Mouse (Mus musculus) intestine, embryonic 16.5 days (tissue): Measurements from ENCODE around the gene Sh2b1. TPM values are rescaled to one million over a fixed set of nuclear protein-coding genes. Genes with fewer than 3 reads are reported as not detected.

ENCODE experiments used
- ATAC-seq: fragments of 200-750 bp; cut with Nextera tagmentation; 2 replicates; pipeline ENCODE4 v1.8.0; 2017; ENCODE audit warnings: moderate TSS enrichment, moderate library complexity
- H3K27ac ChIP-seq: fragments of 300-500 bp; sonication (generic); 2 replicates; pipeline ENCODE4 v1.5.1; 2014; ENCODE audit warnings: mild to moderate bottlenecking, low read length
- H3K27me3 ChIP-seq: fragments of 300-500 bp; sonication (generic); replicated peaks from 2 replicates; pipeline ENCODE4 v1.6.1; 2014; ENCODE audit warnings: low read length, control low read depth, mixed read lengths; ENCODE audit not compliant: control insufficient read depth, insufficient read depth
- H3K36me3 ChIP-seq: fragments of 300-500 bp; sonication (generic); 2 replicates; pipeline ENCODE4 v1.6.1; 2014; ENCODE audit warnings: low read length, control low read depth; ENCODE audit not compliant: control insufficient read depth, insufficient read depth
- H3K4me1 ChIP-seq: fragments of 300-500 bp; sonication (generic); 2 replicates; pipeline ENCODE4 v1.6.1; 2014; ENCODE audit warnings: low read length, control low read depth, mixed read lengths; ENCODE audit not compliant: control insufficient read depth, insufficient read depth
- H3K4me2 ChIP-seq: fragments of 300-500 bp; sonication (generic); 2 replicates; pipeline ENCODE4 v1.6.1; 2014; ENCODE audit warnings: low read depth, low read length, control low read depth
- H3K4me3 ChIP-seq: fragments of 300-500 bp; sonication (generic); 2 replicates; pipeline ENCODE4 v1.5.1; 2014; ENCODE audit warnings: mild to moderate bottlenecking, low read length
- H3K9ac ChIP-seq: fragments of 300-500 bp; sonication (generic); 2 replicates; pipeline ENCODE4 v1.6.1; 2014; ENCODE audit warnings: low read depth, low read length
- H3K9me3 ChIP-seq: fragments of 300-500 bp; sonication (generic); 2 replicates; pipeline ENCODE4 v1.6.1; 2016; ENCODE audit warnings: low read length, control low read depth; ENCODE audit not compliant: control insufficient read depth
- WGBS: fragments of 180-500 bp; shearing (Covaris S2); extraction: QIAGEN DNeasy Blood & Tissue Kit; methylation state at CpG from one replicate; pipeline ENCODE4 v1.1.7; 2014; 5-methylcytosine and 5-hydroxymethylcytosine counted together
- polyA plus RNA-seq: library from polyadenylated mRNA; unstranded; fragments of >200 nt; fragmentation: Nextera tagmentation; extraction: Ambion mirVana; gene quantifications from 2 replicates; pipeline ENCODE4 v1.2.1, GENCODE M21; 2015

The Sh2b1 gene
- polyA plus RNA-seq, 1 experiment from 2014 or later: 43.2 TPM

DNA sequence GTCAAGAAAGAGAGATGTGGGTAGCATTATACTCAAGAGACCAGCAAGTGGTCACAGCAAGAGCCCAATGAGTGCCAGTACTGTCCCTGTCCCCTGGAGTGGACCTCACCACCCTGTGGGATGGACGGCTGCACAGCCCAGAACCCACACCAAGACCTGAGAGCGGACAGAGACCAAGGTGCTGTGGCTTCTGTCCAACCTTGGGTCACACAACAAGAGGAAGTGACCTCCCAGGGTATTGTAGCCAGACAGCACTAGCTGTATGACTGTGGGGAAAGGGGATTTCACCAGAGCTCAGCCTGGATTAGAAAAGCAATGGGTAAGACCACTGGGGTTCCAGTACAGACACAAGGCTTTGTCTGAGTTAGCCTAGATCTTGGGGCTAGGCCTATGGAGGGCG lies 23.0 kb downstream of the Sh2b1 start:
- no peak overlapping the region for H3K4me2 ChIP-seq
- H3K9ac ChIP-seq: no peak overlapping the region
- no peak overlapping the region for H3K27ac ChIP-seq
- 88% methylated on average over 3 of the region's 3 CpGs for WGBS
- H3K36me3 ChIP-seq: no peaks in the 10 kb centered on the region
- ATAC-seq: no peak
- no peaks in the 10 kb centered on the region for H3K4me1 ChIP-seq
- H3K9me3 ChIP-seq: no peaks in the 10 kb centered on the region
- H3K4me3 ChIP-seq: no peak overlapping the region
- no peaks in the 10 kb centered on the region for H3K27me3 ChIP-seq

DNA sequence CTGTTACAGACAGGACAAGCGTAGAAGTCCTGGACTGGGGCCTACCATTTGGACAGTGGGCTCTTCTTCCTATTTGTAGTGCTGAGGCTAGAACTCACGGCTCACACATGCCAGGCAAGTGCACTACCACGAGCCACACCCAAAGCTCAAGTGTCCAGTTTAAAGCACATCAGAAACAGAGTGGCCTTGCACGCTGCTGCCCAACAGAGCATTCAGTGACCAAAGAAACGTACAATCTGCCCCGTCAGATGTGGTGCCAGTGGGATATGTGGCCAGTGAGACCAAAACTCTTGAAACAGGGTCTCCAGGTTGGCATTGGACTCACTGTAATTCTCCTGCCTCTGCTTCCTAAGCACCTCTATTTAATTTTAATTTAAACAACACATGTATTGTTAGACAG lies 24.6 kb downstream of the Sh2b1 start:
- no peak for ATAC-seq
- no peak overlapping the region for H3K4me3 ChIP-seq
- no peak overlapping the region for H3K9ac ChIP-seq
- H3K27me3 ChIP-seq: no peaks in the 10 kb centered on the region
- 0 out of 2 replicates have a peak, but pooled peaks cover 1% of the 10 kb centered on the region for H3K36me3 ChIP-seq
- H3K4me2 ChIP-seq: no peak overlapping the region
- no peaks in the 10 kb centered on the region for H3K9me3 ChIP-seq
- H3K27ac ChIP-seq: no peak overlapping the region
- 91% methylated on average over 6 of the region's 6 CpGs for WGBS
- H3K4me1 ChIP-seq: no peaks in the 10 kb centered on the region

DNA sequence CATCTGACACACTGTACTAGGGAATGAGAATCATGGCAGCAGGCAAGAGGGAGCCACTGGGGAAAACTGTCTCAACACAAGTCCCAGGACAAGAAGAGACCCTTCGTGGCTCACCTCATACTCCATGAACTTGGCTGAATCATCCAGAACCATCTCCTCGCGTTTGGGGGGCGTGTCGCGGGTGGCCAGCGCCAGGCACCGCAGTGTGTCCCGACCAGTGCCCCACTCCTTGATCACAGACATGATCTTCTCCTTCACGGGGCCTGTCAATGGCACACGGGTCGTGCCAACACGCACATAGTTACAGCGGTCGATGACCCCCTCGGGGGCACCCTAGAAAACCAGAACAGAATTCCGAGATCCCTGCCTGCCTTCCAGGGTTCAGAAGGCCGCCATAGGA lies 25.2 kb downstream of the Sh2b1 start:
- no peak for ATAC-seq
- Histone ChIP-seq H3K4me3 (no peak overlapping the region), H3K4me1 (no peaks in the 10 kb centered on the region), H3K9me3 (no peaks in the 10 kb centered on the region), H3K9ac (no peak overlapping the region), H3K27me3 (no peaks in the 10 kb centered on the region), H3K4me2 (no peak overlapping the region), H3K27ac (no peak overlapping the region), H3K36me3 (peaks cover 8% of the 10 kb centered on the region)
- 88% methylated on average over 18 of the region's 18 CpGs for WGBS

DNA sequence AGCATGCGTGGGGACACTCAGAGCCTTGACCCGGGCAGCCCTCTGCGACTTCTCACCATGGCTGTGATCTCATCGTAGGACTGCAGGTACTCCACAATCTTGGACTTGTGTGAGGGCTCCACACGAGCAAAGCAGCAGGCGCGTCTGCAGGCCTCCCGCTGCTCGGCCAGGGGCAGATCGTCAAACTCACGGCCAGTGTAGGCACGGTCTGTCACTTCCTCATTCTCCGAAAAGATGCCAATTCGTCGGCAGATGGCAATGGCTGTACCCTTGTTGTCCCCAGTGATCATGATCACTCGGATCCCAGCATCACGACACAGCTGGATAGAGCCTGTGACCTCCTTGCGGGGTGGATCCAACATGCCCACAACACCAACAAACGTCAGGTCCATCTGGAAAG lies 26.7 kb downstream of the Sh2b1 start:
- Histone ChIP-seq H3K4me1 (no peaks in the 10 kb centered on the region), H3K27me3 (no peaks in the 10 kb centered on the region), H3K27ac (no peak overlapping the region), H3K4me3 (no peak overlapping the region), H3K36me3 (peaks cover 15% of the 10 kb centered on the region), H3K9me3 (no peaks in the 10 kb centered on the region), H3K4me2 (no peak overlapping the region), H3K9ac (no peak overlapping the region)
- no peak for ATAC-seq
- 93% methylated on average over 19 of the region's 19 CpGs for WGBS

DNA sequence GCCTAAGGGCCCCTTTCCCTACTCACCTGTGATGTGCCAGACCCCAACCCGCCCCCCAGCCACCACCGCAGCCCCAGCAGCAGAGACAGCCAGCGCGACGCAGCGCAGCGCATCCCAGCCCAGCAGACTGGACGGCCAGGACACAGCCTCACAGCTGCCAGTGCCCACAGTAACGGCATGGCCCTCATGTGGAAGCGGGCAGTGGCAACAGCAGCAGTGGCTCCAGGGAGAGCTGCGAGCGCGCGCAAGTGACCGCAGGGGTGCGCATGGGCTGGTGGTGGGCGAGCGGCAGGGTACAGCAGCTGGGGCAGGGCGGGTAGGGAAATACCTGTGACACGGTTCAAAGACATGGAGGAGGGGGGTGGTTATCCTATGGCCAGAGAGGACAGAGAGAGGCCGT lies 29.0 kb downstream of the Sh2b1 start:
- Histone ChIP-seq H3K9ac (no peak overlapping the region), H3K27ac (no peak overlapping the region), H3K4me1 (no peaks in the 10 kb centered on the region), H3K36me3 (peaks cover 18% of the 10 kb centered on the region), H3K4me3 (no peak overlapping the region), H3K9me3 (no peaks in the 10 kb centered on the region), H3K27me3 (no peaks in the 10 kb centered on the region), H3K4me2 (no peak overlapping the region)
- 86% methylated on average over 21 of the region's 21 CpGs for WGBS
- ATAC-seq: no peak

DNA sequence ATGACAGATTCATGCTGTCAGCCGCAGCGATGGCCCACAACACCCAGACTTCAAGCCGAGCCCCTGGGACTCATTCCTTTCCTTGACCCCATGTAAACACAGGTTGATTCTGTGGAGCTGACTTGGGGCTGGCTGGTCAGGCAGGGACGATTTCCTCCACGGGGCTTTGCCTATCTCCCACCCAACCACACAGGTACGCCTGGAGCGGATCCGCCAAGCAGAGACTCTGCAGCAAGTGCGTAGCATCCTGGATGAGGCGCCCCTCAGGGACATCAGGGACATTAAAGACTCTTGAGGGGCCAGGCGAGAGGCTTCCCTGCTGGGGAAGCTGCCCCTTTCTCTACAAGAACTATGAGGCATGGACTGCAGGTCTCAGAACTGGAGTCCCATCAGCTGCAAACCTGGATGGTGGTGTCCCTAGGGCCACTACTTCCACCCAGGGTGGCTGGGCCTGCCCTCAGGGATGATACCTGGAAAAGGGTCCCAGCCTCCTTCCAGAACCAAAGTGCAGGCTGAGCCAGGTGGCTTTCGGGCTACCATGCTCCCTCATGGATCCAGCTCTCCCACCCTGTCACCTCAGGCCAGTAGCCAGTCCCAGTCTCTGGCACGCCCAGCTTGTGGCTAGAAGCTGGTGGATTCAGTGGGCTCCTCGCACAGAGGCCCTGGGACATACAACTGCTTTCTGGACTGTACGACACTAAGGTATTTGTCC lies 30.0 kb downstream of the Sh2b1 start:
- H3K9me3 ChIP-seq: no peaks in the 10 kb centered on the region
- H3K36me3 ChIP-seq: peaks cover 18% of the 10 kb centered on the region
- no peaks in the 10 kb centered on the region for H3K4me1 ChIP-seq
- no peak overlapping the region for H3K4me2 ChIP-seq
- WGBS: 93% methylated on average over 15 of the region's 15 CpGs
- H3K9ac ChIP-seq: no peak overlapping the region
- no peak overlapping the region for H3K27ac ChIP-seq
- no peak for ATAC-seq
- H3K4me3 ChIP-seq: no peak overlapping the region
- H3K27me3 ChIP-seq: no peaks in the 10 kb centered on the region

DNA sequence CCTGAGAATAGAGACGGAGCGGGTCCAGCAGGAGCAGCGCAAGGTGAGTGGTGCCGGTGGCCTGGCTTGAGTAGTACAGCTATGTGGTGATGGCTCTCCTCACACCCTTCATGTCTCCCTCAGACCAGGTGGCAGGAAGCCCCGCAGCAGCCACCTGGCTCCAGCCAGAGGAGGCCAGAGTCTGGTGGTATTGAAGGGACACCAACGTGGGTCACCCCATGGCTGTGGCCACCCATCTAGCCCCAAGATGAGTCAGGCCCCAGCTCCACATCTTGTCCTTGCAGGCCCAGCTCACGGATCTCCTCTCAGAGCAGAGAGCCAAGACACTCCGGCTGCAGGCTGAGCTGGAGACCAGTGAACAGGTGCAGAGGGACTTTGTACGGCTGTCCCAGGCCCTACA lies 30.7 kb downstream of the Sh2b1 start:
- H3K36me3 ChIP-seq: peaks cover 18% of the 10 kb centered on the region
- 92% methylated on average over 9 of the region's 9 CpGs for WGBS
- ATAC-seq: no peak

DNA sequence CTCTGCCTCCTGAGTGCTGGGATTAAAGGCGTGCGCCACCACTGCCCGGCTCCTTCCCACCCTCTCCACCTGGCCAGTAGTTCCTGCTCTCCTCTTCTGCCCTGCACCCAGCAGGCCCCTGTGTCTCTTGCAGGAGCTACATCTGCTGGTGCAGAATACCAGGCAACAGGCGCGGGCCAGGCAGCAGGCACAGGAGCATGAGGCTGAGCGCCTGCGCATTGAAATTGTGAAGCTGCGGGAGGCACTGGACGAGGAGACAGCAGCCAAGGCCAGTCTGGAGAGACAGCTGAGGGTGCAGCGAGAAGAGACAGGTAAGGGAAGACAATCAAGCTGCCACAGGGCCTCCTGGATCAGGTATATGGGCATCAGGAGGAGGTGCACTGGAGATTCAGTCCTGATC lies 31.2 kb downstream of the Sh2b1 start:
- WGBS: 92% methylated on average over 10 of the region's 10 CpGs
- H3K4me3 ChIP-seq: no peak overlapping the region
- H3K9ac ChIP-seq: no peak overlapping the region

More for the DNA sequence above, 30.7 kb downstream of the Sh2b1 start:
- no peak overlapping the region for H3K9ac ChIP-seq
- no peaks in the 10 kb centered on the region for H3K27me3 ChIP-seq
- no peaks in the 10 kb centered on the region for H3K9me3 ChIP-seq
- H3K27ac ChIP-seq: no peak overlapping the region
- no peak overlapping the region for H3K4me3 ChIP-seq
- H3K4me1 ChIP-seq: no peaks in the 10 kb centered on the region
- H3K4me2 ChIP-seq: no peak overlapping the region

DNA sequence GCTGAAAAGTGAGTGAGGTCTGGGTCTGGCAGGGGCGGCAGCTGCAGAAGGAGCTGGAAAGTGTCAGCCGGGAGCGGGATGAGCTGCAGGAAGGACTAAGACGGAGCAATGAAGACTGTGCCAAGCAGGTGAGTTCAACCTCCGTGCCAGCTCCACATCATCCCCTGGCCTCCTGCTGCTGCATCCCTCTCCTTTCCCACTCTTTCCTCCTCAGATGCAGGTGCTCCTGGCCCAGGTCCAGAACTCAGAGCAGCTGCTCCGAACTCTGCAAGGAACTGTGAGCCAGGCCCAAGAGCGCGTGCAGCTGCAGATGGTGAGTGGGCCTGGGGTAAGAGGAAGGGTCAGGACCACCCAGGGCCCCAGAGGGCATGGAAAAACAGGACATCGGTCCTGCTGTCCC lies 35.1 kb downstream of the Sh2b1 start:
- no peak for ATAC-seq
- Histone ChIP-seq H3K4me3 (no peak overlapping the region), H3K27me3 (no peaks in the 10 kb centered on the region), H3K9ac (no peak overlapping the region; the same call in 1 of the 2 replicates), H3K9me3 (no peaks in the 10 kb centered on the region), H3K27ac (no peak overlapping the region), H3K36me3 (peaks cover 12% of the 10 kb centered on the region), H3K4me1 (no peaks in the 10 kb centered on the region), H3K4me2 (no peak overlapping the region)
- 80% methylated on average over 9 of the region's 9 CpGs for WGBS

More for the DNA sequence above, 31.2 kb downstream of the Sh2b1 start:
- no peak overlapping the region for H3K27ac ChIP-seq
- no peaks in the 10 kb centered on the region for H3K9me3 ChIP-seq
- H3K36me3 ChIP-seq: peaks cover 18% of the 10 kb centered on the region
- no peaks in the 10 kb centered on the region for H3K4me1 ChIP-seq
- no peaks in the 10 kb centered on the region for H3K27me3 ChIP-seq
- ATAC-seq: no peak
- H3K4me2 ChIP-seq: no peak overlapping the region

DNA sequence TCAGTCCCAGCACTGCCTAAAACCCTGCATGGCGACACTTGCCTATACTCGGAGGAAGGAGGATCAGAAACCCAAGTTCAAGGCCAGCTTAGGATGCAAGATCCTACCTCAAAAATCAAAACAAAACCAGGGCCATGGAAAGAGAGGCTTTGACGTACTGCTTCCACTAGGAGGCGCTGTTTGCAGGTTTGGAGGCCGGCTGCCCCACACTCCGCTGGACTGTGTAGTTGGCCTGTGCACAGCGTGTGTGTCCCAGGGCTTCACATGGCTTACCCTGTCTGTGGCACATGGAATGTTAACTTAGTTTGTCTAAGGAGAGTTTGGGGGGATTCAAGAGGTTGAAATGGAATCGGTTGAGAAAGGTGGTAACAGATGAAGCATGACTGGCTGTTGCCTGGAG lies 38.4 kb downstream of the Sh2b1 start:
- no peaks in the 10 kb centered on the region for H3K9me3 ChIP-seq
- peak; percentile 55; the same call in 1 of the 2 replicates for ATAC-seq
- 0 out of 2 replicates have a peak, but pooled peaks cover under 1% of the 10 kb centered on the region for H3K36me3 ChIP-seq
- H3K4me2 ChIP-seq: no peak overlapping the region
- H3K4me1 ChIP-seq: no peaks in the 10 kb centered on the region
- H3K9ac ChIP-seq: no peak overlapping the region
- no peaks in the 10 kb centered on the region for H3K27me3 ChIP-seq
- WGBS: 26% methylated on average over 8 of the region's 8 CpGs
- H3K4me3 ChIP-seq: no peak overlapping the region
- H3K27ac ChIP-seq: no peak overlapping the region
